Mouse (Mus musculus) stomach, postnatal 0 days (tissue): ENCODE results near the gene Cfap58. TPM values are rescaled to one million over a fixed set of nuclear protein-coding genes. Genes with fewer than 3 reads are reported as not detected.

Source experiments
- ATAC-seq: fragments of 200-750 bp; cut with Nextera tagmentation; 2 replicates; pipeline ENCODE4 v1.8.0; 2017; ENCODE audit not compliant: low FRiP score, low TSS enrichment
- DNase-seq: peaks from one replicate; pipeline ENCODE4 v3.0.0-alpha.2; 2016; ENCODE audit warnings: low spot score
- H3K27ac ChIP-seq: fragments of 300-500 bp; sonication (generic); replicated peaks from 2 replicates; pipeline ENCODE4 v1.5.1; 2014; ENCODE audit warnings: mild to moderate bottlenecking, control low read depth
- H3K27me3 ChIP-seq: fragments of 300-500 bp; sonication (generic); 2 replicates; pipeline ENCODE4 v1.6.1; 2014; ENCODE audit warnings: low read length; ENCODE audit not compliant: control insufficient read depth, insufficient read depth
- H3K36me3 ChIP-seq: fragments of 300-500 bp; sonication (generic); 2 replicates; pipeline ENCODE4 v1.6.1; 2014; ENCODE audit warnings: low read length, mixed read lengths; ENCODE audit not compliant: control insufficient read depth, insufficient read depth
- H3K4me1 ChIP-seq: fragments of 300-500 bp; sonication (generic); replicated peaks from 2 replicates; pipeline ENCODE4 v1.6.1; 2014; ENCODE audit warnings: antibody characterized with exemption; ENCODE audit not compliant: control insufficient read depth, insufficient read depth
- H3K4me2 ChIP-seq: fragments of 300-500 bp; sonication (generic); replicated peaks from 2 replicates; pipeline ENCODE4 v1.6.1; 2014; ENCODE audit warnings: low read depth, mild to moderate bottlenecking, control low read depth, moderate library complexity
- H3K4me3 ChIP-seq: fragments of 300-500 bp; sonication (generic); 2 replicates; pipeline ENCODE4 v1.5.1; 2014; ENCODE audit warnings: low read depth, low read length, control low read depth
- H3K9ac ChIP-seq: fragments of 300-500 bp; sonication (generic); 2 replicates; pipeline ENCODE4 v1.6.1; 2014; ENCODE audit warnings: mild to moderate bottlenecking, low read length, control low read depth, mixed read lengths
- H3K9me3 ChIP-seq: fragments of 300-500 bp; sonication (generic); 2 replicates; pipeline ENCODE4 v1.6.1; 2016; ENCODE audit warnings: low read length; ENCODE audit not compliant: control insufficient read depth
- CTCF ChIP-seq: IDR thresholded peaks from 2 replicates; pipeline ENCODE4 v1.5.1; 2016; ENCODE audit warnings: antibody characterized with exemption, low read depth, mild to moderate bottlenecking, moderate library complexity
- EP300 ChIP-seq: optimal IDR thresholded peaks from 2 replicates; pipeline ENCODE3; 2016; ENCODE audit warnings: antibody characterized with exemption
- WGBS: fragments of 180-500 bp; shearing (Covaris S2); extraction: QIAGEN DNeasy Blood & Tissue Kit; methylation state at CpG from one replicate; pipeline ENCODE4 v1.1.7; 2014; 5-methylcytosine and 5-hydroxymethylcytosine counted together
- polyA plus RNA-seq: library from polyadenylated mRNA; unstranded; fragments of >200 nt; fragmentation: Nextera tagmentation; extraction: Ambion mirVana; gene quantifications from 2 replicates; pipeline ENCODE4 v1.2.1, GENCODE M21; 2015

The Cfap58 gene
- polyA plus RNA-seq, 1 experiment from 2014 or later: not detected

- ATAC-seq: no peak
- no peaks in the 10 kb centered on the region for H3K27me3 ChIP-seq
- no peak overlapping the region for H3K9ac ChIP-seq
- H3K9me3 ChIP-seq: no peaks in the 10 kb centered on the region
- 77% methylated on average over 15 of the region's 15 CpGs for WGBS
- H3K4me2 ChIP-seq: no peak overlapping the region
- no peak overlapping the region for H3K27ac ChIP-seq
- no peaks in the 10 kb centered on the region for H3K36me3 ChIP-seq
- no peaks in the 10 kb centered on the region for H3K4me1 ChIP-seq
- DNase-seq: no peak
- TF ChIP-seq CTCF (no peak), EP300 (no peak)
- no peak overlapping the region for H3K4me3 ChIP-seq
Measured at GRCm38 (mm10) chr19:48009586-48010331, 72.3 kb downstream of the Cfap58 start.

GRCm38 (mm10) chr19:48020103-48020502, 82.6 kb downstream of the Cfap58 start:
- Histone ChIP-seq H3K4me1 (no peaks in the 10 kb centered on the region), H3K27ac (no peak overlapping the region), H3K36me3 (no peaks in the 10 kb centered on the region), H3K27me3 (no peaks in the 10 kb centered on the region), H3K4me2 (no peak overlapping the region), H3K4me3 (no peak overlapping the region), H3K9me3 (no peaks in the 10 kb centered on the region), H3K9ac (no peak overlapping the region)
- TF ChIP-seq CTCF (no peak), EP300 (no peak)
- no peak for DNase-seq
- no peak for ATAC-seq
- WGBS: 51% methylated on average over 13 of the region's 13 CpGs

- Histone ChIP-seq H3K9me3 (no peaks in the 10 kb centered on the region), H3K27ac (no peak overlapping the region), H3K36me3 (no peaks in the 10 kb centered on the region), H3K4me2 (no peak overlapping the region), H3K27me3 (no peaks in the 10 kb centered on the region), H3K9ac (no peak overlapping the region), H3K4me3 (no peak overlapping the region), H3K4me1 (no peaks in the 10 kb centered on the region)
- WGBS: 84% methylated on average over 15 of the region's 15 CpGs
- DNase-seq: no peak
- no peak for ATAC-seq
- TF ChIP-seq CTCF: no peak
- no peak for TF ChIP-seq EP300
Measured at GRCm38 (mm10) chr19:48021435-48021834, 84.0 kb downstream of the Cfap58 start.

- no peaks in the 10 kb centered on the region for H3K36me3 ChIP-seq
- no peaks in the 10 kb centered on the region for H3K4me1 ChIP-seq
Measured at GRCm38 (mm10) chr19:48022763-48023162, 85.3 kb downstream of the Cfap58 start.

GRCm38 (mm10) chr19:48023726-48024125, 86.3 kb downstream of the Cfap58 start:
- Histone ChIP-seq H3K9me3 (no peaks in the 10 kb centered on the region), H3K9ac (no peak overlapping the region), H3K4me1 (no peaks in the 10 kb centered on the region), H3K4me2 (no peak overlapping the region), H3K27me3 (no peaks in the 10 kb centered on the region), H3K36me3 (no peaks in the 10 kb centered on the region), H3K4me3 (no peak overlapping the region), H3K27ac (no peak overlapping the region)
- WGBS: 82% methylated on average over 10 of the region's 10 CpGs
- no peak for TF ChIP-seq EP300
- no peak for TF ChIP-seq CTCF
- ATAC-seq: no peak
- DNase-seq: no peak

More at GRCm38 (mm10) chr19:48022763-48023162, 85.3 kb downstream of the Cfap58 start:
- no peaks in the 10 kb centered on the region for H3K9me3 ChIP-seq
- H3K4me2 ChIP-seq: no peak overlapping the region
- no peak overlapping the region for H3K4me3 ChIP-seq
- ATAC-seq (no peak), DNase-seq (no peak)
- TF ChIP-seq CTCF: no peak
- TF ChIP-seq EP300: no peak
- H3K27ac ChIP-seq: no peak overlapping the region
- H3K27me3 ChIP-seq: no peaks in the 10 kb centered on the region
- WGBS: 59% methylated on average over 5 of the region's 5 CpGs
- H3K9ac ChIP-seq: no peak overlapping the region

GRCm38 (mm10) chr19:48025366-48025765, 87.9 kb downstream of the Cfap58 start:
- H3K4me2 ChIP-seq: no peak overlapping the region
- H3K4me1 ChIP-seq: no peaks in the 10 kb centered on the region
- no peaks in the 10 kb centered on the region for H3K36me3 ChIP-seq
- H3K27me3 ChIP-seq: no peaks in the 10 kb centered on the region
- no peak overlapping the region for H3K27ac ChIP-seq
- 75% methylated on average over 8 of the region's 8 CpGs for WGBS
- ATAC-seq (no peak), DNase-seq (no peak)
- H3K4me3 ChIP-seq: no peak overlapping the region
- no peaks in the 10 kb centered on the region for H3K9me3 ChIP-seq
- no peak for TF ChIP-seq CTCF
- no peak for TF ChIP-seq EP300
- H3K9ac ChIP-seq: no peak overlapping the region
